In genomic region chr9:58198801-58199371, GRCm38 (mm10) we compare ENCODE assay signal across 8 mouse cellular contexts. TPM values are rescaled to one million over a fixed set of nuclear protein-coding genes. Genes with fewer than 3 reads are reported as not detected.
DNase-seq lines count a peak whose midpoint lies in the region; ATAC-seq lines count a peak whose summit lies in the region.

No protein-coding gene starts in this region.

- no peak overlapping the region for H3K9ac ChIP-seq in hindbrain, embryonic 11.5 days (ENCODE audit: low read depth, low read length)
- H3K9ac ChIP-seq in neural tube, embryonic 12.5 days = peak overlapping the region; percentile 53

- peaks cover 95% of the 10 kb centered on the region for H3K27me3 ChIP-seq in hindbrain, embryonic 11.5 days (ENCODE audit: control insufficient read depth, insufficient read depth, low read length)
- peaks cover 99% of the 10 kb centered on the region for H3K27me3 ChIP-seq in neural tube, embryonic 12.5 days (replicated peaks)

- no peaks in the 10 kb centered on the region for H3K36me3 ChIP-seq in hindbrain, embryonic 11.5 days (ENCODE audit: control insufficient read depth, insufficient read depth, low read length)
- no peaks in the 10 kb centered on the region for H3K36me3 ChIP-seq in neural tube, embryonic 12.5 days

- peak overlapping the region; percentile 20 for H3K4me3 ChIP-seq in hindbrain, embryonic 11.5 days (ENCODE audit: low read depth, low read length)
- peak overlapping the region; percentile 32 for H3K4me3 ChIP-seq in neural tube, embryonic 12.5 days

- DNase-seq in heart, adult 11 months = peak; percentile 87
- DNase-seq in heart, adult 8-10 months (ENCODE audit: low spot score) = no peak
- DNase-seq in right cerebral cortex, adult 2 months (ENCODE audit: low spot score in 2 of 2) = peak; percentile 46 to 54
- DNase-seq in right cerebral cortex, postnatal 25 days = no peak
- peak; percentile 39 for DNase-seq in hindbrain, embryonic 11.5 days (ENCODE audit: low spot score)
- DNase-seq in liver = no peak

- no peak overlapping the region for H3K27ac ChIP-seq in hindbrain, embryonic 11.5 days (ENCODE audit: low read depth, low read length)
- 0 out of 2 replicates have a peak overlapping the region, but pooled peaks have one; percentile 33 for H3K27ac ChIP-seq in neural tube, embryonic 12.5 days

- WGBS in hindbrain, embryonic 11.5 days = 1% methylated on average over 38 of the region's 38 CpGs
- WGBS in neural tube, embryonic 12.5 days = 2% methylated on average over 38 of the region's 38 CpGs

- H3K4me1 ChIP-seq in hindbrain, embryonic 11.5 days (replicated peaks; ENCODE audit: control insufficient read depth, insufficient read depth, low read length) = peaks cover 16% of the 10 kb centered on the region
- peaks cover 47% of the 10 kb centered on the region for H3K4me1 ChIP-seq in neural tube, embryonic 12.5 days

- H3K4me2 ChIP-seq in hindbrain, embryonic 11.5 days (replicated peaks; ENCODE audit: low read depth, low read length) = peak overlapping the region; percentile 33
- peak overlapping the region; percentile 57 for H3K4me2 ChIP-seq in neural tube, embryonic 12.5 days (replicated peaks)

- ATAC-seq in hindbrain, embryonic 11.5 days (ENCODE audit: low FRiP score) = no peak
- ATAC-seq in neural tube, embryonic 12.5 days (ENCODE audit: low FRiP score, low read depth) = no peak
- ATAC-seq in granulocyte monocyte progenitor cell, adult 5-6 weeks (replicated peaks; ENCODE audit: poor library complexity, severe bottlenecking) = no peak

- no peaks in the 10 kb centered on the region for H3K9me3 ChIP-seq in hindbrain, embryonic 11.5 days (ENCODE audit: control insufficient read depth, low read length)
- no peaks in the 10 kb centered on the region for H3K9me3 ChIP-seq in neural tube, embryonic 12.5 days

RNA-seq across cellular contexts. Expression of gene Islr, which starts 5.2 kb away (rescaled TPM):
- 10 to 100 TPM; 18.0 to 21.1 (median 19.4) TPM for total RNA-seq in heart, adult 8-10 months (2022)
- polyA plus RNA-seq in hindbrain, embryonic 11.5 days (2014; fragmentation: Nextera tagmentation; extraction: Ambion mirVana) = 15.5 and 16.7 TPM in 2 replicates
- polyA plus RNA-seq in neural tube, embryonic 12.5 days (2016; fragmentation: Nextera tagmentation; extraction: Ambion mirVana) = 48.7 and 51.6 TPM in 2 replicates
- 0.17 TPM in 1 of 2 replicates, not detected in the other for total RNA-seq in granulocyte monocyte progenitor cell, adult 5-6 weeks (2014; fragmentation: Nextera tagmentation)
- not detected in 2 replicates for total RNA-seq in granulocyte monocyte progenitor cell, adult 5-6 weeks (2017)

RNA-seq across cellular contexts. Expression of gene Islr2, which starts 5.2 kb away (rescaled TPM):
- 1 to 10 TPM in 1 of 4 experiments, under 1 TPM in 3; 0.53 to 2.5 (median 0.73) TPM for total RNA-seq in heart, adult 8-10 months (2022)
- 5.5 and 6.7 TPM in 2 replicates for polyA plus RNA-seq in hindbrain, embryonic 11.5 days (2014; fragmentation: Nextera tagmentation; extraction: Ambion mirVana)
- polyA plus RNA-seq in neural tube, embryonic 12.5 days (2016; fragmentation: Nextera tagmentation; extraction: Ambion mirVana) = 13.8 and 15.4 TPM in 2 replicates
- not detected in 2 replicates for total RNA-seq in granulocyte monocyte progenitor cell, adult 5-6 weeks (2014; fragmentation: Nextera tagmentation)
- not detected in 2 replicates for total RNA-seq in granulocyte monocyte progenitor cell, adult 5-6 weeks (2017)

RNA-seq across cellular contexts. Expression of gene Pml, which starts 50.7 kb away (rescaled TPM):
- total RNA-seq in heart, adult 8-10 months (2022) = 1 to 10 TPM; 7.0 to 9.1 (median 8.0) TPM
- polyA plus RNA-seq in hindbrain, embryonic 11.5 days (2014; fragmentation: Nextera tagmentation; extraction: Ambion mirVana) = 6.4 and 8.3 TPM in 2 replicates
- polyA plus RNA-seq in neural tube, embryonic 12.5 days (2016; fragmentation: Nextera tagmentation; extraction: Ambion mirVana) = 5.6 and 8.2 TPM in 2 replicates
- total RNA-seq in granulocyte monocyte progenitor cell, adult 5-6 weeks (2014; fragmentation: Nextera tagmentation) = 49.9 and 57.2 TPM in 2 replicates
- total RNA-seq in granulocyte monocyte progenitor cell, adult 5-6 weeks (2017) = 9.3 and 10.1 TPM in 2 replicates

RNA-seq across cellular contexts. Expression of gene Stoml1, which starts 54.1 kb away (rescaled TPM):
- total RNA-seq in heart, adult 8-10 months (2022) = 10 to 100 TPM in 3 of 4 experiments, 1 to 10 TPM in 1; 9.5 to 13.4 (median 11.7) TPM
- 31.2 and 35.7 TPM in 2 replicates for polyA plus RNA-seq in hindbrain, embryonic 11.5 days (2014; fragmentation: Nextera tagmentation; extraction: Ambion mirVana)
- polyA plus RNA-seq in neural tube, embryonic 12.5 days (2016; fragmentation: Nextera tagmentation; extraction: Ambion mirVana) = 62.6 and 71.5 TPM in 2 replicates
- total RNA-seq in granulocyte monocyte progenitor cell, adult 5-6 weeks (2014; fragmentation: Nextera tagmentation) = 10.4 and 11.6 TPM in 2 replicates
- total RNA-seq in granulocyte monocyte progenitor cell, adult 5-6 weeks (2017) = 6.3 and 17.7 TPM in 2 replicates

Comparison
In these comparisons a context has a peak if more than half of its experiments do, and no peak if none do; other contexts are left out.
1. DNase-seq: peak in heart, adult 11 months (single experiment), right cerebral cortex, adult 2 months (2 of 2) and hindbrain, embryonic 11.5 days (single experiment); none in heart, adult 8-10 months (single experiment), right cerebral cortex, postnatal 25 days (single experiment) and liver (single experiment).
2. RNA of gene Islr, which starts 5.2 kb away (total RNA-seq): 18.0 to 21.1 TPM in heart, adult 8-10 months; 0.17 TPM in granulocyte monocyte progenitor cell, adult 5-6 weeks; every median in the first group is over 10 times any median in the second.